Mouse (Mus musculus): ENCODE data around the gene Prkcq.

Prkcq gene

GRCm38 (mm10) chr2:11186586-11186985 is 14.7 kb downstream of the Prkcq start:
- DNase-seq (ENCODE audit: low spot score) = no peak

DNA sequence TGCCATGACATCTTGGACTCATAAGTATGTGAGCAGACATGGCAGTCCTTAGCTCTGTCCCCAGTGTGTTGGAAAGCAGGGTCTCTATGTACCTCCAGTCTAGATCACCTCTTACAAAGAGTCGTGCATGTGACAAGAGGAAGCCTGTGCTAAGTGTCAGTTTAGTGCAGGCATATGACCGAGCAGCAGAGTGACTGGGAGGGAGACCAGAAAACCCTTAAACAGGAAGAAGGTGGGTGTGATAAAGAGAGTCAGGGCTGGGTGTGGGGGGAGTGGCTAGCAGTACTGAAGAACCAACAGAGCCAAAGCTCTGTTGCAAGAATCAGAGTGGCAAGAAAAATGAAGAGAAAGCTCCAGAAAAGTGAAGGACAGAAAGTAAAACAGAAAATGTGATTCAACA is 15.3 kb downstream of the Prkcq start:
- no peak for DNase-seq (ENCODE audit: low spot score)

DNA sequence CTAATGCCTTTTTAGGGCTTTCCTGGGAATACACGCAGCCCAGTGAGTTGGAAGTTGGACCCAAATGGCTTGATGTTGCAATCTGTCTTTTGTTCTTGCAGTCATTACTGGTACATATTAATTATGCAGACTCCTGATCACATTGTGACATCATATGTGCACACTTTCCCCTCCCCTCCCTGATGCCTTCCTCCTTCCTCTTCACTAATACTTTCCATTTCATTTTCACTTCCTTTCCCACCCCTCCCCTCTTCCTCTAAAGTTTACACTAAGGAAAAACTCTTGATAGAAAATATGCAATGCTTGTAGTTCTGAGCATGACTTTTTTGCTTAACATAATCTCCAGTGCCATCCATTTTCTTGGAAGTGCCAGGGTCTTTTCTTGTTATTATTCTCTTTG is 16.4 kb downstream of the Prkcq start:
- no peak for DNase-seq (ENCODE audit: low spot score)

GRCm38 (mm10) chr2:11189150-11189767 is 17.4 kb downstream of the Prkcq start:
- DNase-seq (ENCODE audit: low spot score) = no peak

- DNase-seq (ENCODE audit: low spot score) = no peak
Observed at GRCm38 (mm10) chr2:11192281-11193098, 20.6 kb downstream of the Prkcq start.

DNA sequence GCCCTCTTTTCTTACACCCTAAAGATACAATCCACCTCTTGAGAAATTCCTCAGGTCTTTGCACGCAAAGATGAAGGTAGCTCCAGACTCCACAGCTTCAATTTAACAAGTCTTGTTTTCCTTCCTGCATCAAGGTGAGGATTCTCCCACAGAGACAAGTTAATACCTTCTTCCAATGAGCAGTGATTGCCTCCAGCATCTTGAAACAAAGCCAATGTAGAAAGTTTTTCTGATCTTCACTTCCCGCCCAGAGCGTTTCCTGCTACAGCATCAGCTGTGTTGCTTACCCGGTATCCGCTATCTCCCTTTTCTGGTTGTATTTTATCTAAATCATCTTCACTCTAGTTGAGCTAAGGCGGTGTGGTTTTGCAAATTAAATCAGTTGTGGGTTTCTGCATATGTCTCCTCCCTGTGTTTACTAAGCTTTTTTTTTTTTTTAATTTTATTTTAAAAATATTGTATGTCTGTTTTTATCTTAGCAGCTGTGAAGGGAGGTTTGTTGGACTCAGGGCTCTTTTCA is 21.3 kb downstream of the Prkcq start:
- DNase-seq (ENCODE audit: low spot score) = no peak

DNA sequence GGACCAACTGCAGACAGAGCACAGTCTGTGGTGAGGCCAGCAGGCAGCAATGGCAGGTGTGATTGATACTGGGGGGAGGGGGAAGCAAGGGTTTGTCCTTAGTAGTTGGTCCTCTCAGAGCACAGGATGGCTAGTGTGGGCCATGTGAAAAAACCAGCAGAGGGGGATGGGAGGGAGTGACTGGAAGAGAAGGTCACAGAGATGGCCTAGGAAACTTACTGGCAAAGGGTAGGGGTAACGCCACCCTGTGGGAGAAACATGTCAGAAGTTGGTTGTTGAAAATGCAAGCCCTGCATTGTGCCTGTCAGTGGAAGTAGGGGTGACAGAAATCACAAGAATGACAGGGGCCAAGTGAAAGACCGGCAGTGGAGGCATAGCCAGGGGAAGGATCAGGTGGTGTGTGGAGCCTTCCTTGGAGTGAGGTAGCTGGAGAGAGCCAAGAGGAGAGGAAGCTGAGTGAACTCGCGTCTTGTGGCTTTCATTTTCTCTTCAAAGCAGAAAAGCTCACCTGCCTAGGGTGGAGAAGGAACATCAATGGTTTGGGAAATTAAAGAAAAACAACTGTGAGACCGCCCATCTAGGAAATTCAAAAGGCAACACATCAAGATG is 22.9 kb downstream of the Prkcq start:
- no peak for DNase-seq (ENCODE audit: low spot score)

DNA sequence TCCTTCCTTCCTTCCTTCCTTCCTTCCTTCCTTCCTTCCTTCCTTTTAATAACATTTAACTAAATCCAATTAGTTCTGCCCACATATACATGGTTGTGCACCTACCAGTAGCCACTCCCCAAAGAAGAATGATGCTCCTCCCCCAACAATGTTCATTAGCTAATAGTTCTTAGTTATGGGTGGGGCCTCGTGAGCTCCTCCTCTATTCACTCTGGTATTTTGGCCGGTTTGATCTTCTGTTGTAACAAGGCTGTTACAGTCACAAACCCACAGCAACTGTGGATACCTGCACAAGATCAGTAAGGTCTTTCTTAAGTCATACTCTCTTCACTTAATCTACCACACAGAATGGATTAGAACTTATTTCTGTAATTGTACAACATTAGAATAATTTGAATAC is 24.2 kb downstream of the Prkcq start:
- no peak for DNase-seq (ENCODE audit: low spot score)

GRCm38 (mm10) chr2:11196952-11197559 is 25.1 kb downstream of the Prkcq start:
- DNase-seq (ENCODE audit: low spot score) = no peak

- no peak for DNase-seq (ENCODE audit: low spot score)
Observed at GRCm38 (mm10) chr2:11199624-11200023, 27.7 kb downstream of the Prkcq start.

GRCm38 (mm10) chr2:11202841-11203240 is 30.9 kb downstream of the Prkcq start:
- no peak for DNase-seq (ENCODE audit: low spot score)

- no peak for DNase-seq (ENCODE audit: low spot score)
Observed at GRCm38 (mm10) chr2:11203261-11203660, 31.4 kb downstream of the Prkcq start.

DNA sequence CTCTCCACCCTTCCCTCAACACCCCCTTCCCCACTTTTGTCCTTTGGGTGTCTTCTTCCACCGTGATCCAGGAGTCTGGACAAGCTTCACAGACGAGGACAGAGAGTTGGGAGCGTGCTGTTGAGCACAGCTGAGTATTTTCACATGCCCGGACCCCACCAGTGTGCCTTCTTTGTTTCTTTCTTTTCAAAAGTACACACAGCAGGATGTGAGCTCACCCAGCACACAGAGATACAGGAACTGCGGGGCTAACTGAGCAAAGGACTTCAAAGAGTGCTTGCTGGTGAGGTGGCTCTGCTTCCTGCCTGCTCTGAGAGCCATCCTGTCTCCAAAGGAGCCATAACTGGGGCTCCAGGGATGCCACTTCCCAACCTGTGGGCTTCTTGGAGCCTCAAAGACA is 32.3 kb downstream of the Prkcq start:
- DNase-seq (ENCODE audit: low spot score) = no peak

DNA sequence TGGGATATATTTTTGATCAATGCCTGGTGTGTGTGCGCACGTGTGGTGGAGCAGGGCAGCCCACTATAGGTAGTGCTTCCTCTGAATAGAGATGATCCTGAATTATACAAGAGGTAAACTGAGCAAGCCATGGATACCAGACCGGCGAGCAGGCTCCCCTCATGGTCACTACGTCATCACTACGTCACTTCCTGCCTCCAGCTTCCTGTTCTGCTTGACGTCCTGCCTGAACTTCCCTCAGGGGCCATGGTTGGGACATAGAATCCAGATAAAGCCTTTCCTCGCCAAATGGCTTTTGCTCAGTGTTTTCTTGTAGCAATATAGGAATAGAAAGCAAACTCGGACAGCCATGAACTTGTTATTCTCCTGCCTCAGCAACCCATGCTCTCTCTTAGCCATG is 33.1 kb downstream of the Prkcq start:
- DNase-seq (ENCODE audit: low spot score) = no peak

DNA sequence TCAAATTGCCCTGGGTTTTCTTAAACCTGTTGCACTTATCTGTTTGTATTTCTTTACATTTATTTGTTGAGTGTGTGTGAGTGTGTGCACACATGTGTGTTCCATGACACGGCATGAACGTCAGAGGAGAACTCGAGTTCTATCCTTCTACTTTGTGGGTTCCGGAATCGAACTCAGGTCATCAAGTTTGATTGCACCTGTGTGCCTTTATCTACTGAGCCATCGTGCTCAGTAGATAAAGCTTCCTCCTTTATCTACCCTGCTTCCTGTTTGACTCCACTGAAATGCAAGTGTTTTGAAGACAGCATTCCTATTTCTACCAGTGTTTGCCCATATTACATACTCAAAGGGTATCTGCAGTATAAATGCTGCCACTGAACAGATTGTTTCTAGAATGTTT is 33.8 kb downstream of the Prkcq start:
- DNase-seq (ENCODE audit: low spot score) = no peak

DNA sequence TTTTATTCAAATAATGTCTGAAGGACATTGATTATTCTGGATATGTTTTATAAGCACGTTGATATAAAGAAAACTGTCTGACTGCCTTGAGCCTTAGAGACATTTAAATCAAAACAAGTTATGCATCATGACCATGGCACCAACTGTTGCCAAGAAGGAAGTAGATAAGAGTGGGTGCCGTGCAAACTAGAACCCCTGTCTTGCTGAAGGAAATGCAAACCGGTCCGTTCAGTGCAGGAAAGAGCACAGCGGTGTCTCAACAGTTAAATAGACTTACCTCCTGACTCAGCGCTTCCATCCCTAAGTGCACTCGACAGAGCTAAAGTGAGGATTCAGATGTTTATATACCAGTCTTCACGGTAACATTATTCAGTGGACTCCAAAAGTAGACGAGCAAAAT is 36.4 kb downstream of the Prkcq start:
- no peak for DNase-seq (ENCODE audit: low spot score)

GRCm38 (mm10) chr2:11209335-11209734 is 37.4 kb downstream of the Prkcq start:
- DNase-seq (ENCODE audit: low spot score) = no peak

DNA sequence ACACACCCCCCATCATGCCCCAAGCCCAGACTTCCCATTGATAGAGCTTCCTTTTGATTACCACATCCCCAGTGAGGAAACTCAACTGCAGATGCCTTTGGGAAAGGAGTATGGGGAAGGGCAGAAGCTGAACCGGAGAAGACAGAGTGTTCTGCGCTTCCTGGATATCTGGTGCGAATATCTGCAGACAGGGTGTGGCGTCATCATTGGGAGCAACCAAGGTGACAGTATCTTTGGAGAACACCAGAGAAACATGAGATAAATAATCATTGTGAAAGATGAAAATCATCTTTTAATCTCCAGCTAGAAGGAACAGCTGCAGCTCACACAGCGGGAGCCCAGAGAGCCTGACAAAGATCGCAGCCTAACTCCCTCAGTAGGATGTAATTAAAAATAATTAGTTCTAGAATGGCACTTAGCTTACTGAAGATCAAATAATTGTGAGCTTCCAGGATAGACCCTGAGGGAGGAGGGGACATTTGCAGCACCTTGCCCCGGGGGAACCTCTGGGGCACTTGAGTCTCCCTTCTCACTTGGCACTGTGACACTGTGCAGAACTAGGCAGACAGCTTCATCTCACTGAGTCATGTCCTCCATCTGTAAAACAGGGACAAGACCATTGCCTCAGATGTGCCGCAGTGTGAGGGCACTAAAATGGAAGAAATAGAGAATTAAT is 38.5 kb downstream of the Prkcq start:
- no peak for DNase-seq (ENCODE audit: low spot score)

DNA sequence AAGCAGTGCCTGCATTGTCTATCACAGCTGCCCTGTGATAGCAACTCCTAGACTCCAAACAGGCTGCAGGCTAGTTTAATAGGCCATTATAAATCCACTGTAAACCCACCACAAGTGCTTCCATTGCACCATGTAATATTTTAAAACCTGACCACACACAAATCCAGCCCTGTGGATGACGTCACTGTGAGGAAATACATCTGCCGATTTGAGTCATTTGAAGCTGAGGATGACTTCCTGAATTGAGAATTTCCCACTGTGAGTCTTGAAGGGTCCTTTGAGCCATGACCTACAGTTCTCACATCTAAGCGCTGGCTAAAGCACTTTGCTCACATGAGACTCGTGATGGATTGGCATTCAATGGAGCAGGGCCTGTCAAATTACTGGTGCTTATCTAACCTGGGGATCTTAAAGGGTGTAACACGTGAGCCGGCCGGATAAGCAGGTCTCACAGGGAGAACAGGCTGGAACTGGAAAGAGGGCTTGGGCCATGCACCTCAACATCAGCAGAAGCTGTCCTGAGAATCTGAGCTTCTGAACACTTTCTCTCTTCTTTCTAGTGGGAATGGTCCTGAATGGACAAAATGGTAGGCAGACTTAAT is 40.2 kb downstream of the Prkcq start:
- no peak for DNase-seq (ENCODE audit: low spot score)

DNA sequence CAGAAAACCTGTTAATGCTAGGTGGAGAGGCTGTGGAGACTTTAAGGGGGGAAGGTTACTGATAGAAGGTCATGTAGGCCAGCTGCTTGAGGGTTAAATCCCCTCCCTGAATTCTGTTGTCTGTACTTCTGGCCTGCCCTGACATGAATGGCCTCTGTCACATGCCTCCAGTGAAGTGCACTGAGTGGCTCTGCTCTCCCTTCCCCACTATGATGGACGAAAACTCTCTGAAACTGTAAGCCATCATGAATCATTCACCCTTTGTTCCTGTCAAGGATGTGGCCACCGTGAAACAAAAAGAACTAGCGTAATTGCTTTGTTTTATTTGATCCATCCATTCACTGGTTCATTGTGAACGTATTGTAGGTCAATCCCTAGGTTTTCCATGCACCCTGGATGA is 44.5 kb downstream of the Prkcq start:
- no peak for DNase-seq (ENCODE audit: low spot score)

GRCm38 (mm10) chr2:11216847-11217246 is 44.9 kb downstream of the Prkcq start:
- DNase-seq (ENCODE audit: low spot score) = no peak

DNA sequence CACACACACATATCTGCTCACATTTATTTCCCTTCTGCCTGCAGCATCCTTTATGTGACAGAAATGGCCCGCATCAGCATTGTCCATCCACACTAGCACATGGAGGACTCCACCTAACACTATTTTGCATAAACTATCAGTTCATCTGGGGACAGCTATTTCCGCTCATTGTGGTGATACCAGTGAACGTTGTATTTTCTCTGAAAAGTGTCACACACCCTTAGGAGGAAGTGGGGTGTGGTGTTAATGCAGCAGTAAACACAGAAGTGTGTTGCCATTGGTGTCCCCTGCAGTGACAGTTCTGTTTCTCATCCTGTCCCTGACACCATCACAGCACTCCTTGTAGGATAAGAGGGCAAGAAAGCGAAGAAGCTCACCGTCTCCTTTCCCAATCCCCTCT is 46.2 kb downstream of the Prkcq start:
- no peak for DNase-seq (ENCODE audit: low spot score)

All from left cerebral cortex, adult 11 months (tissue).